In the genomic region with DNA sequence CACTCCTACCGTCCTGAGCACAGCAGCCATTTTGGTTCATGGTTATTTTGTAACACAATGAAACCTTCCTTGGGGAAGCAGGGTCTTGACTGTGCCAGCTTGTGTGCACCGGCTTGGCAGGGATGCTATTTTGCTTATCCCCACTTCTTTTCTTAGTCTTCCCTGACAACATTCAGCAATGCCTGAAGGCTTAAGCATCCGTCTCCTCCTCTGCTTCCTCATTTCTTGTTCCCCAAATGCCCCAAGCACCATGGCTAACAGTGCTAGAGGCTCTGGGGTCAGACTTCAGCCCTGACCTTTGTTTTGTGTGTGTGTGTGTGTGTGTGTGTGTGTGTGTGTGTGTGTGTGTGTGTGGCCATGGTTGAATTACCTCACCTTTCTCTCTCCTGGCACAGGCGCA, we compare ENCODE assay signal across 18 mouse cellular contexts. TPM values are rescaled to one million over a fixed set of nuclear protein-coding genes. Genes with fewer than 3 reads are reported as not detected.
DNase-seq lines count a peak whose midpoint lies in the region; ATAC-seq lines count a peak whose summit lies in the region.
"Had no signal": no experiment of that assay in that cellular context is flagged by ENCODE, and none has a peak within 500 bp of the region (broad histone marks: within the 10 kb centered on the region; RNA-seq: fewer than 3 reads in every experiment).

No protein-coding gene starts in this region.

- intact Hi-C loops in heart, postnatal 25 days (cut with DNase I): no loop called here

- H3K4me1 ChIP-seq in hindbrain, embryonic 10.5 days (replicated peaks): peaks cover 21% of the 10 kb centered on the region
- peaks cover 34% of the 10 kb centered on the region for H3K4me1 ChIP-seq in midbrain, embryonic 14.5 days (ENCODE audit: control insufficient read depth, insufficient read depth, low read length)

- no peaks in the 10 kb centered on the region for H3K27me3 ChIP-seq in hindbrain, embryonic 10.5 days (ENCODE audit: insufficient read depth, poor library complexity, severe bottlenecking)
- no peaks in the 10 kb centered on the region for H3K27me3 ChIP-seq in midbrain, embryonic 14.5 days (ENCODE audit: control insufficient read depth, insufficient read depth, low read length)
- H3K27me3 ChIP-seq: CH12.LX had no signal

- DNase-seq in 416B (ENCODE audit: low read depth): peak; percentile 19
- DNase-seq in A20 (ENCODE audit: low read depth, low spot score): peak; percentile 19
- DNase-seq in hindbrain, embryonic 10.5 days (ENCODE audit: low spot score): no peak
- DNase-seq in midbrain, embryonic 14.5 days: peak; percentile 44
- DNase-seq in right cerebral cortex, postnatal 14 days: no peak
- DNase-seq in left cerebral cortex, adult 11 months (ENCODE audit: low spot score): no peak
- DNase-seq in heart, postnatal 25 days (ENCODE audit: low spot score): no peak
- DNase-seq: adrenal gland, postnatal 36 days; cerebellum, postnatal 14 days; gastrocnemius, postnatal 25 days; heart, postnatal 4 days; kidney, adult 8-10 months; lung, adult 18-20 months; lung, postnatal 36 days; thymus, adult 2 months had no signal

- 65% methylated on average over 4 of the region's 4 CpGs for WGBS in hindbrain, embryonic 10.5 days
- 34% methylated on average over 4 of the region's 4 CpGs for WGBS in midbrain, embryonic 14.5 days

- no peak overlapping the region for H3K4me3 ChIP-seq in hindbrain, embryonic 10.5 days
- no peak overlapping the region for H3K4me3 ChIP-seq in midbrain, embryonic 14.5 days (replicated peaks; ENCODE audit: low read depth, low read length)

- peak overlapping the region; percentile 69 for H3K27ac ChIP-seq in hindbrain, embryonic 10.5 days
- H3K27ac ChIP-seq in midbrain, embryonic 14.5 days (replicated peaks; ENCODE audit: low read depth, low read length): peak overlapping the region; percentile 71

- H3K9me3 ChIP-seq in hindbrain, embryonic 10.5 days: no peaks in the 10 kb centered on the region
- no peaks in the 10 kb centered on the region for H3K9me3 ChIP-seq in midbrain, embryonic 14.5 days (ENCODE audit: control insufficient read depth, low read length)

- H3K4me2 ChIP-seq in midbrain, embryonic 14.5 days (ENCODE audit: low read length): no peak overlapping the region
- H3K4me2 ChIP-seq: heart, embryonic 11.5 days had no signal

- no peaks in the 10 kb centered on the region for H3K36me3 ChIP-seq in hindbrain, embryonic 10.5 days
- H3K36me3 ChIP-seq in midbrain, embryonic 14.5 days (ENCODE audit: control insufficient read depth, insufficient read depth, low read length): no peaks in the 10 kb centered on the region

- ATAC-seq in midbrain, embryonic 14.5 days (ENCODE audit: low FRiP score, low TSS enrichment): no peak
- ATAC-seq: activated CD4-positive, CD25-positive, alpha-beta regulatory T cell, adult 4 months had no signal

- H3K9ac ChIP-seq in midbrain, embryonic 14.5 days (replicated peaks; ENCODE audit: low read length): no peak overlapping the region

RNA-seq across cellular contexts. Expression of gene Tlr5, which starts 31.8 kb away (rescaled TPM):
- 0.33 and 0.42 TPM in 2 replicates for polyA plus RNA-seq in hindbrain, embryonic 10.5 days (2016; fragmentation: Nextera tagmentation; extraction: Ambion mirVana)
- 0.09 and 0.25 TPM in 2 replicates for polyA plus RNA-seq in midbrain, embryonic 14.5 days (2014; fragmentation: Nextera tagmentation; extraction: Ambion mirVana)
- 1 to 10 TPM; 1.2 to 1.3 TPM for total RNA-seq in heart, postnatal 25 days (2021)
- total RNA-seq: CH12.LX had no signal

Comparison
In these comparisons a context has a peak if more than half of its experiments do, and no peak if none do; other contexts are left out.
1. DNase-seq: peak in 416B (single experiment), A20 (single experiment) and midbrain, embryonic 14.5 days (single experiment); none in hindbrain, embryonic 10.5 days (single experiment), right cerebral cortex, postnatal 14 days (single experiment), left cerebral cortex, adult 11 months (single experiment) and heart, postnatal 25 days (single experiment).